Mouse (Mus musculus): ENCODE measurements at regions not wholly inside any gene's neighbourhood (a gene's known extent, or its start where the extent isn't known, plus 50 kb on each side); places are given as distances from the start of the nearest gene placed in this dataset.

DNA sequence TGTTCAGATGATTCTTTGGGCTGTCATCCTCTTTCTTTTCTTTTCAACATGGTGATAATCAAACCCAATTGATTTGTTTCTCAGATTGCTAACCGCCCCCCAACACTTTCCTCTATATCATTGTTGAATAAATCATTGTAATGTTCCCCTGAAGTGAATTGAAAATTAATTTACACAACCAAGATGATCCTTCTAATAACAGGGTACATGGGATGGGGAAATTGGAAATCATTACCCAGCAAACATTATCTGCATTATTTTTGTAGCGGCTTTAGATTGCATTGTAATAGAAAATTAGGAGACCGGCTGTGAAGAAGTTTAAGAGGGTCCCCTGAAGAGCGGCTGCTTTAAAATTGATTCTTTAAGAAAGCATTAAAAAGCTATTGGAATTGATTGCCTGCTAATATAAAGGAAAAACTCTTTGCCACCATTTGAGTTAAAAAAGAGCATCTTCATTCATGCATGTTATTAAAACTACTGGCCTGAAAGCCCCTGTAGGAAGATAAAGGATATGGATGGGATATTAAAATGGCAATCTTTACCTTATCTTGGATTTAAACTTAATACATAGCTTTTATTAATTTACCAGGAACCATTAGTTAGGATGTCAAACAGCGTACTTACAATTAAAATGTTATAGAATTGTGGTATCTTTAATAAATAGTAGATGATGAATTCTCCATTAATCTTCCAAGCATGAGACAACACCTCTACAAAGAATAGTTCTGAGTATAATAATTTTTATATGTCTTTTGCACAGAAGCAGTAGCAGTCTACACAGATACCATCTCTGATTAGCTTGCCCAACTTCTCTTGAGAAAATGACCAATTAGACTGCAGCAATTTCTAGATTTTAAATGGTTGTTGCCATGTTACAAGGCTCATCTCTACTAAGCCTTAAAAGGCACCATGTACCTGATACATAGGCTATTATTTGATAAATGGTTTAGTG is 127.0 kb upstream of the Hs3st5 start:
- no peak for DNase-seq

DNA sequence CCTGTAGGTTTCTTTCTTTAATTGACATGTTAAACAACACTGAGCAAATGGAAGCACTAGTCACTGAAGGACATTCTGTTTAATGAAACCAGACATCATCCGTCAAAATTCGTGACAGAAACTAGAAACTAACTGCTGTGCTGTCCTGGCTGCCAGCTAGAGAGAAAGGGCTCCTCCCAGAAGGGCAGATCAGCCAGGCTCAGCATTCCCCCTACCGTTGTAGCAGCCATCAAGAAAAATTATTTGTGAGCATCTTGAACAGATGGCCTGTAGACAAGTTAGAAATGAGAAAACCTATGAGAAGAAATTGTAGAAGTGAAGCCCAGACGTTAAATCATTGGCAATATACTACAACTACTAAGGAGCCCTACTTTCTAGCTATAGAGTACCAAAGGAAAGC is 123.3 kb upstream of the Hs3st5 start:
- DNase-seq, result no peak

DNA sequence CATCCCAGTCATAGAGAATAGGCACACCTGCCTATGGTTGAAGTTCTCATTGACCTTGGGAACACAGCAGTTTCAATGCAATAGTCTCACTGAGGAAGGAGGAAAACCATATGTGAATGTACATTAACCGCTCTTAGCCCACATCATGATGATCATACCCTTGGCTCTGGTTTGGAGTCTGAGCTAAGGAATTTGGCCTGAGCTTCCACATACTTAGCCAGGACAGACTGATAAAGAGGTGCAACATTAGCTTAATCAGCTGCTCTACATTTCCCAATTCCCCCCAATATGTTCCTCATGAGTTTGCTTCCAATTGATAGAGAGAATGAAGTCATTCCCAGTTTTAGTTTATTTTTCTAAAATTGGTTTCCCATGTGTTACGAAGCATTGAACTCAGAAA is 116.6 kb upstream of the Hs3st5 start:
- DNase-seq, result no peak

DNA sequence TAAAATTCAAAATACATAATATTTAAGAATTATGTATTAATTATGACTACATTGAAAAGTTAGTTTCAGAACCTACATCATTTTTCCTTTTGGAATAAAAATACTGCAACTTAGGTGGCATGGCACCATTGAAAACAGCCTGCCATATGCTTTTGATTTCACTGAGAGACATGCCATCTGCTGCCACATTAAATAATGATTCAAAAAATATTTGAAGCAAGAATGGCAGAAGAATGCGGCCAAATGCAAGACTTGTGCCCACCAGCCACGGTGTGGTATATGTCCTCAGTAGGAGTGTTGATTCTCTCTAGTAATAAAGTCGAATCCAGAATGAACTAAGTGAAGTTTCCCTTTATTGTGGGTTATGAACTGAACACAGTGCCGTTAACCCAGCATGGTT is 113.0 kb upstream of the Hs3st5 start:
- DNase-seq, result peak; percentile 2 to 29

DNA sequence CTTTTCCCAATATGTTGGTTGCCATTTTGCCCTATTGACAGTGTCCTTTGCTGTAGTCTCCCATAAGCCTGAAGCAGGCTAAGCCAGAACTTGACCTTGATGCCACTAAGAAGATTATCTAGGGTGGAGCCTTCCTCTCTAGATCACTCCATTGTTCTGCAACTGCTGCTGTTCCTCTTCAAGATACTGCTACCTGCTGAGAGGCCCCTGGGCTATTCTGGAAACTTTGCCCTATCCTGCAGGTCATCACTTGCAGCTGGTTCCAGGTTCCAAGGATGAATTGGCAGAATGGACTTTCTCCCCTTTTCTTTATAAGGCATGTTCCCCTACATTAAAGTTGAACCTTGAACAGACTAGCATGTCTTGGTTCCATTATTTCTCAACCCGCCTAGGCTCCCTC is 110.0 kb upstream of the Hs3st5 start:
- no peak for DNase-seq

DNA sequence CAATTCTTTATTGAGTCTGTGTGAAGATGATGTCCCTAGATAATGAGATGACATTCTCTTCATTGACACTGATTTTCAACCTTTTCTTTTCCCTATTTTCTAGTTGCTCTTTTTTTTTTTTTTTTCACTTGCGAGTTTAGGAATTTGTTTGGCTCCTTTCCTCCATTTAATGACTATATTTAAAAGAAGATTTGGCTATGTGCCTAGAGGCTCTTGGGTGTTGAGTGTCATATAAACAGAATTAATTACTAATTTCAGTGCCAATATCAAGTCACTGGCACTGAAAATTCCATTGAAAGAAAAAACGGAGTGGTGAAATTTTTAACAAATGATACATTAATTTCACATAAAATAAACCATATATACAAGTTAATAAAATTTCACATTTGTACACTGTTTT is 98.6 kb upstream of the Hs3st5 start:
- DNase-seq, result no peak

DNA sequence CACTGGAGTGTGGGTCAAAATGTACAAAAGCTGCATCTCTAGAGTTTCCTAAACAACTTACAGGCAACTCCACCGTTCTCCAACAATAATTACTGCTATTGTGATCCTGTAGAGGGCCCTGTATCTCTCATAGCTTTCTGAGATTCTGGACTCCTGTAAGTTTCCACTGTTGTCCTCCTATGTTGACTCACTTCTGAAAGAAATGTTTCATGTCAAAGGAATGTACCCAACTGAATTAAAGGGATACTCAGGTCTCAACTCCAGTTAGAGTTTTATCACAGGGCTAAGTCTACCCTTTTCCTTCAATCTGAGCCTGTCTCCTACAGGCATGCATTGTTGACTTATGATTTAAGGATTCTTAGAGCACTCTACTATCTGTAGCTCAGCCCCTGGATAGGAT is 75.3 kb upstream of the Hs3st5 start:
- no peak for DNase-seq

DNA sequence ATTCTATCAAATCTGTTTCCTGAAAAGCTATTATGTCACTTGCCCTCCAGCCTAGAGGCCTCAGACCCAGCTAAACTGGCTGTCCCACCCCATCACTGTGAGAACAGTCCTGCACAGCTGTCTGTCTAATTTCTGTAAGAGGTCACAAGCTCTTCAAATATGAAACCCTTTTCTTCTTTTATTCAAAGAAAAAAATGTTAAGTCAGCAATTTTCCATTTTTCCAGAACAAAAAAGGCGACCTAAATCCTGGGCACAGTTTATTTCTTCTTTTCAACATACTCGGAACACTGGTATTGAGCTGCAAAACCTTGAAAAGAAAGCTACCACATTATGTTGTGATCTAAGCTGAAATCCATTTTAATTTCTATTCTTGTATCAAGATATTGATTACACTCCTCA is 69.2 kb upstream of the Hs3st5 start:
- DNase-seq, result no peak

Measured in layer of hippocampus, postnatal 36 days (tissue).